9 mouse cellular contexts compared by ENCODE assay signal in the genomic region with DNA sequence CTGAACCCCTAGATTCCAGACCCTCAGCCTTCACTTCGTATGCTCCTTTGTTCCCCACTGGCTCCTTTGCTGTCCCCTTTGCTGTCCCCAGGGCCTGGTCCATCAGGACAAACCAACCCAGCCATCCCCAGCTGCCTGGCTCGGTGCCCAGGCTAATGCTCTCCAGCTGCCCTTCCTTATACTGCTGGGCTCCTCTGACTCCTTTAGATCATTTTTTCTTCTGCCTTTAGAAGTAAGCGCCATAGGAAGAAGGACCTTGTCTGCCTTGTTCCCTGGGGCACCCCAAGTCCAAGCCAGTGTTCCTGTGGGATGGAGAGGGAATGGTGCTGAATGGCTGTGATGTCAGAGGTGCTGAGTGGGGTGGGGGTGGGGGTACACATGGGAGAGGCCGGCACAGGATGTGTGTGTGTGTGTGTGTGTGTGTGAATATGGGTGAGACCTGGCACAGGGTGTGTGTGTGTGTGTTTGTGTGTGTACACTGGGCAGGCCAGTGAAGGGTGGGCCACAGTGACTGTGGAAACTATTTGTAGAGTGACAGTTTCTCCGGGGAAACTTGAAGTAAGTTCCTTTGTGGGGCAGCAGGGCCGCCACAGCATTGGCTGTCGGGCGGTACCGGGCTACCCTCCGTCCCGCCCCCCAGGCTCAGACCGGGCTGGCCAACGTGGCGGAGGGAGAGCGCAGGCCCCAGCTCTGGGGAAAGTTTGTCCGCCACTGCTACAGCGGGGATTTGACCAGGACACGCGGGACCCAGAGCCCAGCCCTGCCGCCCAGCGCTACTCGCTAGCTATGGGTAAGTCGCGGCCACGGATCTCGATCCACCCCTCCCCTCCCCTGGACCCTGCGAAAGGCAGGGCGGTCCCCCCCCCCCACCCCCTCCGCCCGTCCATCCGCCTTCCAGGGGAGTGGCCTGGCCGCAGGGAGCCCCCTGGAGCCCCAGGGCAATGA. TPM values are rescaled to one million over a fixed set of nuclear protein-coding genes. Genes with fewer than 3 reads are reported as not detected.
DNase-seq lines count a peak whose midpoint lies in the region; ATAC-seq and TF ChIP-seq lines count a peak whose summit lies in the region.
"Had no signal": no experiment of that assay in that cellular context is flagged by ENCODE, and none has a peak within 500 bp of the region (broad histone marks: within the 10 kb centered on the region; RNA-seq: fewer than 3 reads in every experiment).

A gene (plus strand): TSS at position 529 of the 945 bp plus-strand sequence.

- no peaks in the 10 kb centered on the region for H3K4me1 ChIP-seq in ES-Bruce4 (ENCODE audit: control insufficient read depth, insufficient read depth, low read length)
- no peaks in the 10 kb centered on the region; the same call in 1 of the 2 replicates for H3K4me1 ChIP-seq in brown adipose tissue, adult 24 weeks (ENCODE audit: control insufficient read depth, insufficient read depth, insufficient read length, low read length)
- H3K4me1 ChIP-seq in hindbrain, postnatal 0 days (ENCODE audit: insufficient read depth, low read length): peaks cover 15% of the 10 kb centered on the region; the same call in 1 of the 2 replicates
- peaks cover 8% of the 10 kb centered on the region for H3K4me1 ChIP-seq in lung, adult 2 months (ENCODE audit: control insufficient read depth, insufficient read depth, low read length)

- no peaks in the 10 kb centered on the region for H3K36me3 ChIP-seq in ES-Bruce4 (ENCODE audit: control insufficient read depth, insufficient read depth, low read length, poor library complexity, severe bottlenecking)
- H3K36me3 ChIP-seq in hindbrain, postnatal 0 days (ENCODE audit: insufficient read depth, low read length): no peaks in the 10 kb centered on the region

- no peak for TF ChIP-seq EP300 in ES-Bruce4 (IDR thresholded peaks at IDR 0.05; ENCODE audit: insufficient read depth, low read depth, low read length)

- TF ChIP-seq POLR2A in ES-Bruce4 (IDR thresholded peaks at IDR 0.05; ENCODE audit: insufficient read depth, low read length): no peak
- TF ChIP-seq POLR2A in lung, adult 2 months (IDR thresholded peaks at IDR 0.05; ENCODE audit: borderline replicate concordance, extremely low read depth, low read depth, low read length): peak; percentile 27; the same call in 1 of the 2 replicates

- H3K9ac ChIP-seq in ES-Bruce4 (ENCODE audit: low read depth, poor library complexity, severe bottlenecking): peak within 1 kb of the TSS; percentile 42
- H3K9ac ChIP-seq in hindbrain, postnatal 0 days (replicated peaks; ENCODE audit: low read length): peak within 1 kb of the TSS; percentile 24; the same call in 1 of the 2 replicates

- H3K27me3 ChIP-seq in ES-Bruce4 (ENCODE audit: control insufficient read depth, insufficient read depth, low read length, poor library complexity, severe bottlenecking): no peaks in the 10 kb centered on the region
- H3K27me3 ChIP-seq in hindbrain, postnatal 0 days (ENCODE audit: insufficient read depth, low read length): no peaks in the 10 kb centered on the region; the same call in 1 of the 2 replicates

- 9% methylated on average over 31 of the region's 32 CpGs for WGBS in hindbrain, postnatal 0 days
- 4% methylated on average over 31 of the region's 32 CpGs for WGBS in lung, adult 2 months

- peak within 1 kb of the TSS; percentile 59 for H3K4me3 ChIP-seq in ES-Bruce4 (ENCODE audit: low read depth, low read length)
- peak within 1 kb of the TSS; percentile 66 for H3K4me3 ChIP-seq in brown adipose tissue, adult 24 weeks (ENCODE audit: insufficient read depth, low read depth, low read length)
- peak within 1 kb of the TSS; percentile 30 for H3K4me3 ChIP-seq in hindbrain, postnatal 0 days (ENCODE audit: low read length)
- H3K4me3 ChIP-seq in lung, adult 2 months (replicated peaks; ENCODE audit: extremely low read depth, low read depth, low read length): peak within 1 kb of the TSS; percentile 76
- H3K4me3 ChIP-seq: myocyte had no signal

- peak; percentile 60 to 80 for DNase-seq in gastrocnemius, postnatal 4 days (ENCODE audit: low spot score in 2 of 2)
- peak; percentile 68 for DNase-seq in hindbrain, postnatal 0 days (ENCODE audit: low spot score)
- peak; percentile 57 for DNase-seq in lung, adult 2 months
- DNase-seq in ovary, postnatal 10 days (ENCODE audit: low spot score): peak; percentile 39
- DNase-seq in layer of hippocampus, adult 9-10 months (ENCODE audit: low spot score): no peak

- TF ChIP-seq CTCF in ES-Bruce4 (IDR thresholded peaks at IDR 0.05; ENCODE audit: low read depth, low read length): no peak
- TF ChIP-seq CTCF in hindbrain, postnatal 0 days (IDR thresholded peaks at IDR 0.05; ENCODE audit: low read depth): no peak
- no peak for TF ChIP-seq CTCF in lung, adult 2 months (IDR thresholded peaks at IDR 0.05; ENCODE audit: insufficient read depth, low read length)

- peak within 1 kb of the TSS; percentile 51 for H3K4me2 ChIP-seq in hindbrain, postnatal 0 days (ENCODE audit: low read depth, low read length)

- no peaks in the 10 kb centered on the region for H3K9me3 ChIP-seq in ES-Bruce4 (replicated peaks; ENCODE audit: control insufficient read depth, insufficient read depth, low read length, poor library complexity, severe bottlenecking)
- H3K9me3 ChIP-seq in hindbrain, postnatal 0 days (ENCODE audit: low read length): no peaks in the 10 kb centered on the region

- no peak within 1 kb of the TSS for H3K27ac ChIP-seq in ES-Bruce4 (ENCODE audit: insufficient read depth, low read length)
- no peak within 1 kb of the TSS; the same call in 1 of the 2 replicates for H3K27ac ChIP-seq in brown adipose tissue, adult 24 weeks (replicated peaks; ENCODE audit: low read depth, low read length)
- peak within 1 kb of the TSS; percentile 36; the same call in 1 of the 2 replicates for H3K27ac ChIP-seq in hindbrain, postnatal 0 days

- peak; percentile 84 for ATAC-seq in hindbrain, postnatal 0 days
- ATAC-seq in erythroblast, adult 5-6 weeks (replicated peaks; ENCODE audit: low FRiP score, poor library complexity, severe bottlenecking): no peak; the same call in 1 of the 2 replicates

RNA-seq across cellular contexts. Expression of the gene that starts here (rescaled TPM):
- polyA plus RNA-seq in ES-Bruce4 (2011; ENCODE audit: insufficient read depth, insufficient read length, low read depth, missing spikeins): 0.22 and 0.52 TPM in 2 replicates
- polyA plus RNA-seq in brown adipose tissue, adult 24 weeks (2012; ENCODE audit: insufficient read depth, insufficient read length, missing spikeins): 0.33 and 0.40 TPM in 2 replicates
- 1 to 10 TPM; 5.3 to 5.4 TPM for total RNA-seq in gastrocnemius, postnatal 4 days (2021)
- total RNA-seq in hindbrain, postnatal 0 days (2014; rRNA removed): 4.5 and 4.9 TPM in 2 replicates
- 2.8 and 3.1 TPM in 2 replicates for polyA plus RNA-seq in hindbrain, postnatal 0 days (2015; fragmentation: Nextera tagmentation; extraction: Ambion mirVana)
- polyA plus RNA-seq in lung, adult 2 months (2012; rRNA removed): 8.9 and 10.1 TPM in 2 replicates
- not detected in 2 replicates for total RNA-seq in erythroblast, adult 5-6 weeks (2015; ENCODE audit: low replicate concordance)
- 0.28 TPM in 1 of 2 replicates, not detected in the other for total RNA-seq in erythroblast, adult 5-6 weeks (2017; ENCODE audit: low replicate concordance)
